Mouse (Mus musculus) stomach, embryonic 16.5 days (tissue): ENCODE data around the gene Hist1h3a. TPM values are rescaled to one million over a fixed set of nuclear protein-coding genes. Genes with fewer than 3 reads are reported as not detected.
"Not testable (repeated sequence)": the region's sequence is repeated elsewhere in the genome, so short reads cannot be mapped to it uniquely, and the experiment has no call there.

Source experiments
- ATAC-seq: fragments of 200-750 bp; cut with Nextera tagmentation; 2 replicates; pipeline ENCODE4 v1.8.0; 2017; ENCODE audit warnings: moderate number of reproducible peaks, moderate TSS enrichment; ENCODE audit not compliant: insufficient read depth, low FRiP score
- H3K27ac ChIP-seq: fragments of 300-500 bp; sonication (generic); 2 replicates; pipeline ENCODE4 v1.5.1; 2014; ENCODE audit warnings: low read length
- H3K27me3 ChIP-seq: fragments of 300-500 bp; sonication (generic); 2 replicates; pipeline ENCODE4 v1.6.1; 2014; ENCODE audit warnings: low read length, control low read depth, mixed read lengths; ENCODE audit not compliant: control insufficient read depth, insufficient read depth
- H3K36me3 ChIP-seq: fragments of 300-500 bp; sonication (generic); 2 replicates; pipeline ENCODE4 v1.6.1; 2014; ENCODE audit warnings: low read length; ENCODE audit not compliant: control insufficient read depth, insufficient read depth
- H3K4me1 ChIP-seq: fragments of 300-500 bp; sonication (generic); 2 replicates; pipeline ENCODE4 v1.6.1; 2014; ENCODE audit warnings: low read length, control low read depth, mixed read lengths; ENCODE audit not compliant: control insufficient read depth, insufficient read depth
- H3K4me2 ChIP-seq: fragments of 300-500 bp; sonication (generic); 2 replicates; pipeline ENCODE4 v1.6.1; 2014; ENCODE audit warnings: low read depth, low read length, mixed read lengths
- H3K4me3 ChIP-seq: fragments of 300-500 bp; sonication (generic); replicated peaks from 2 replicates; pipeline ENCODE4 v1.5.1; 2014; ENCODE audit warnings: mild to moderate bottlenecking, low read length
- H3K9ac ChIP-seq: fragments of 300-500 bp; sonication (generic); 2 replicates; pipeline ENCODE4 v1.6.1; 2014; ENCODE audit warnings: low read length
- H3K9me3 ChIP-seq: fragments of 300-500 bp; sonication (generic); replicated peaks from 2 replicates; pipeline ENCODE4 v1.6.1; 2016; ENCODE audit warnings: low read length, control low read depth; ENCODE audit not compliant: control insufficient read depth
- WGBS: fragments of 180-500 bp; shearing (Covaris S2); extraction: QIAGEN DNeasy Blood & Tissue Kit; methylation state at CpG from one replicate; pipeline ENCODE4 v1.1.7; 2014; 5-methylcytosine and 5-hydroxymethylcytosine counted together
- microRNA-seq: library from miRNA; unstranded; fragments of <30 nt; microRNA quantifications from one replicate; pipeline ENCODE4, GENCODE M21; 2016
- polyA plus RNA-seq: library from polyadenylated mRNA; unstranded; fragments of >200 nt; fragmentation: Nextera tagmentation; extraction: Ambion mirVana; gene quantifications from 2 replicates; pipeline ENCODE4 v1.2.1, GENCODE M21; 2015

The Hist1h3a gene
- polyA plus RNA-seq, 1 experiment from 2014 or later = 3.5 TPM

- no peaks in the 10 kb centered on the region for H3K27me3 ChIP-seq
- no peaks in the 10 kb centered on the region for H3K9me3 ChIP-seq
- no peaks in the 10 kb centered on the region for H3K4me1 ChIP-seq
- H3K9ac ChIP-seq = no peak overlapping the region
- H3K4me3 ChIP-seq = no peak overlapping the region
- no peak for ATAC-seq
- H3K4me2 ChIP-seq = no peak overlapping the region
- 80% methylated on average over 1 of the region's 1 CpGs for WGBS
- H3K36me3 ChIP-seq = no peaks in the 10 kb centered on the region
- no peak overlapping the region for H3K27ac ChIP-seq
These were observed 37.0 kb downstream of the Hist1h3a start for GRCm38 (mm10) chr13:23725213-23725612.

DNA sequence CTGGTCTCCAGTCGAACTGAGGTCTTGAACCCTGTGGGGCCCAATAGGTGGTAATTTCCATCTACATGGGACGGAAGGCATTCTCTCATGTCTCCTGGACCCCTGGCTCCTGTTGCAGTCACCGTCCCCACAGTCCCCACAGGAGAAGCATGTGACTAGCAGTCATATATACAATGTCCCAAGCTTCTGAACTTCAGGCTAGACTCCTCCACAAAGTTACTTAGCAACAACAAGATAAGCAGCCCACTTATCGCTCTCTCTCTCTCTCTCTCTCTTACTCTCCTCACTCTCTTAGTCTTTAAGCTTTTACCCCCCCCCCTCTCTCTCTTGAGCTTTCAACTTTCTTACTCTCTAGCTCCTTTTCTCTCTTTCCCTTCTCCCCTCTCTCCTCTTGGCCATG lies 37.9 kb downstream of the Hist1h3a start:
- Histone ChIP-seq H3K9me3 (no peaks in the 10 kb centered on the region), H3K27me3 (no peaks in the 10 kb centered on the region), H3K36me3 (no peaks in the 10 kb centered on the region), H3K27ac (no peak overlapping the region), H3K9ac (no peak overlapping the region), H3K4me2 (no peak overlapping the region), H3K4me1 (no peaks in the 10 kb centered on the region), H3K4me3 (no peak overlapping the region)
- 61% methylated on average over 4 of the region's 4 CpGs for WGBS
- ATAC-seq = peak; percentile 29; the same call in 1 of the 2 replicates

GRCm38 (mm10) chr13:23717593-23718245 lies 44.5 kb downstream of the Hist1h3a start:
- not testable (repeated sequence) for H3K27me3 ChIP-seq, H3K9me3 ChIP-seq, H3K36me3 ChIP-seq, H3K4me2 ChIP-seq, H3K4me3 ChIP-seq, H3K9ac ChIP-seq, H3K27ac ChIP-seq, ATAC-seq, H3K4me1 ChIP-seq
- 8% methylated on average over 2 of the region's 2 CpGs for WGBS

- Histone ChIP-seq H3K27me3 (no peaks in the 10 kb centered on the region), H3K4me1 (no peaks in the 10 kb centered on the region), H3K27ac (no peak overlapping the region), H3K9me3 (no peaks in the 10 kb centered on the region), H3K36me3 (no peaks in the 10 kb centered on the region), H3K4me2 (no peak overlapping the region), H3K4me3 (no peak overlapping the region), H3K9ac (no peak overlapping the region)
- WGBS = 46% methylated on average over 11 of the region's 11 CpGs
- no peak for ATAC-seq
These were observed 45.0 kb downstream of the Hist1h3a start for GRCm38 (mm10) chr13:23717176-23717575.

- no peaks in the 10 kb centered on the region for H3K4me1 ChIP-seq
- H3K4me3 ChIP-seq = no peak overlapping the region
- no peaks in the 10 kb centered on the region for H3K36me3 ChIP-seq
- no peak for ATAC-seq
- WGBS = 78% methylated on average over 5 of the region's 5 CpGs
- no peaks in the 10 kb centered on the region for H3K27me3 ChIP-seq
- H3K9ac ChIP-seq = no peak overlapping the region
- no peaks in the 10 kb centered on the region for H3K9me3 ChIP-seq
- H3K4me2 ChIP-seq = no peak overlapping the region
- H3K27ac ChIP-seq = no peak overlapping the region
These were observed 45.7 kb downstream of the Hist1h3a start for GRCm38 (mm10) chr13:23716261-23717042.

Small RNA genes within 50 kb of the gene (microRNA-seq; reads per million reads assigned to microRNA genes)
- gene Gm44314 = not detected
- not detected for gene Gm44484

Other genes starting within 250 kb of the Hist1h3a start
- 5.7 and 6.3 TPM in 2 replicates for gene Hist1h4h, start 231.3 kb downstream of the Hist1h3a start, polyA plus RNA-seq
- 0.74 and 3.1 TPM in 2 replicates for gene Hist1h2af, start 228.5 kb downstream of the Hist1h3a start, polyA plus RNA-seq
- 4.7 and 6.1 TPM in 2 replicates for gene Hist1h3g, start 227.0 kb downstream of the Hist1h3a start, polyA plus RNA-seq
- 1.1 and 1.4 TPM in 2 replicates for gene Hist1h2bh, start 219.0 kb downstream of the Hist1h3a start, polyA plus RNA-seq
- 0.81 and 0.90 TPM in 2 replicates for gene Hist1h3f, start 218.3 kb downstream of the Hist1h3a start, polyA plus RNA-seq
- 1.6 TPM in 1 of 2 replicates, not detected in the other for gene Hist1h4f, start 210.7 kb downstream of the Hist1h3a start, polyA plus RNA-seq
- gene Hist1h1d, start 209.1 kb downstream of the Hist1h3a start, polyA plus RNA-seq = 0.67 and 0.93 TPM in 2 replicates
- gene Hist1h3e, start 200.0 kb downstream of the Hist1h3a start, polyA plus RNA-seq = 2.8 and 3.6 TPM in 2 replicates
- gene Hist1h2ae, start 191.2 kb downstream of the Hist1h3a start, polyA plus RNA-seq = 34.0 and 56.1 TPM in 2 replicates
- 16.8 and 17.5 TPM in 2 replicates for gene Hist1h2bg, start 191.0 kb downstream of the Hist1h3a start, polyA plus RNA-seq
- 1.7 and 3.0 TPM in 2 replicates for gene Hist1h2bf, start 188.2 kb downstream of the Hist1h3a start, polyA plus RNA-seq
- 2.5 TPM in 2 replicates for gene Hist1h2ad, start 188.0 kb downstream of the Hist1h3a start, polyA plus RNA-seq
- gene Hist1h3d, start 186.6 kb downstream of the Hist1h3a start, polyA plus RNA-seq = 6.3 and 6.5 TPM in 2 replicates
- gene Hist1h4d, start 180.8 kb downstream of the Hist1h3a start, polyA plus RNA-seq = 60.7 and 86.3 TPM in 2 replicates
- 2.8 and 3.0 TPM in 2 replicates for gene Hist1h2be, start 141.3 kb downstream of the Hist1h3a start, polyA plus RNA-seq
- gene Hist1h1e, start 139.8 kb downstream of the Hist1h3a start, polyA plus RNA-seq = 11.3 and 16.6 TPM in 2 replicates
- 1.7 TPM in 2 replicates for gene Hist1h2ac, start 78.4 kb downstream of the Hist1h3a start, polyA plus RNA-seq
- 101 and 102 TPM in 2 replicates for gene Hist1h2bc, start 78.2 kb downstream of the Hist1h3a start, polyA plus RNA-seq
- 0.14 TPM in 1 of 2 replicates, not detected in the other for gene Hist1h1t, start 66.6 kb downstream of the Hist1h3a start, polyA plus RNA-seq
- 4.5 and 4.8 TPM in 2 replicates for gene Hist1h4c, start 63.9 kb downstream of the Hist1h3a start, polyA plus RNA-seq
- 8.8 and 9.6 TPM in 2 replicates for gene Hfe, start 51.5 kb downstream of the Hist1h3a start, polyA plus RNA-seq
- gene Hist1h1c, start 23.6 kb downstream of the Hist1h3a start, polyA plus RNA-seq = 53.4 and 58.0 TPM in 2 replicates
- gene Hist1h3c, start 16.8 kb downstream of the Hist1h3a start, polyA plus RNA-seq = 3.1 and 3.7 TPM in 2 replicates
- gene Hist1h2bb, start 15.7 kb downstream of the Hist1h3a start, polyA plus RNA-seq = 1.00 and 2.9 TPM in 2 replicates
- gene Hist1h2ab, start 11.3 kb downstream of the Hist1h3a start, polyA plus RNA-seq = 16.2 and 26.2 TPM in 2 replicates
- gene Hist1h3b, start 10.1 kb downstream of the Hist1h3a start, polyA plus RNA-seq = 7.0 and 7.5 TPM in 2 replicates
- 1.2 and 3.7 TPM in 2 replicates for gene Hist1h4b, start 5.4 kb downstream of the Hist1h3a start, polyA plus RNA-seq
- 0.28 and 1.5 TPM in 2 replicates for gene Hist1h4a, start 1.2 kb downstream of the Hist1h3a start, polyA plus RNA-seq
- gene Hist1h1a, start 1.3 kb upstream of the Hist1h3a start, polyA plus RNA-seq = 1.3 TPM in 2 replicates
- not detected in 2 replicates for gene Trim38, start 7.5 kb upstream of the Hist1h3a start, polyA plus RNA-seq
- 0.06 and 0.11 TPM in 2 replicates for gene Slc17a2, start 44.6 kb upstream of the Hist1h3a start, polyA plus RNA-seq
- 0.27 and 0.41 TPM in 2 replicates for gene Slc17a3, start 77.0 kb upstream of the Hist1h3a start, polyA plus RNA-seq
- gene Slc17a1, start 105.4 kb upstream of the Hist1h3a start, polyA plus RNA-seq = 0.22 TPM in 1 of 2 replicates, not detected in the other
- 2.7 and 3.1 TPM in 2 replicates for gene Slc17a4, start 152.6 kb upstream of the Hist1h3a start, polyA plus RNA-seq
- gene Hist1h2ba, start 171.8 kb upstream of the Hist1h3a start, polyA plus RNA-seq = not detected in 2 replicates
- not detected in 2 replicates for gene Hist1h2aa, start 172.1 kb upstream of the Hist1h3a start, polyA plus RNA-seq
- gene Scgn, start 228.8 kb upstream of the Hist1h3a start, polyA plus RNA-seq = 4.9 and 6.1 TPM in 2 replicates